Mouse (Mus musculus) ES-Bruce4 (cell line): ENCODE measurements around the gene Prkn. TPM values are rescaled to one million over a fixed set of nuclear protein-coding genes. Genes with fewer than 3 reads are reported as not detected.

ENCODE experiments used
- H3K27ac ChIP-seq: 2 replicates; pipeline ENCODE4 v1.5.1; 2012; ENCODE audit warnings: low read length, inconsistent platforms; ENCODE audit not compliant: insufficient read depth
- H3K27me3 ChIP-seq: 2 replicates; pipeline ENCODE4 v1.6.1; 2012; ENCODE audit warnings: mild to moderate bottlenecking, low read length, inconsistent platforms; ENCODE audit not compliant: control insufficient read depth, poor library complexity, insufficient read depth, severe bottlenecking
- H3K36me3 ChIP-seq: 2 replicates; pipeline ENCODE4 v1.6.1; 2012; ENCODE audit warnings: inconsistent platforms, mild to moderate bottlenecking, low read length, moderate library complexity; ENCODE audit not compliant: control insufficient read depth, poor library complexity, insufficient read depth, severe bottlenecking
- H3K4me1 ChIP-seq: one replicate; pipeline ENCODE4 v1.8.1; 2011; ENCODE audit warnings: low read length; ENCODE audit not compliant: control insufficient read depth, insufficient read depth
- H3K4me3 ChIP-seq: 2 replicates; pipeline ENCODE4 v1.5.1; 2011; ENCODE audit warnings: low read depth, mild to moderate bottlenecking, low read length
- H3K9ac ChIP-seq: 2 replicates; pipeline ENCODE4 v1.6.1; 2012; ENCODE audit warnings: low read depth, mild to moderate bottlenecking, inconsistent platforms; ENCODE audit not compliant: poor library complexity, severe bottlenecking
- H3K9me3 ChIP-seq: replicated peaks from 2 replicates; pipeline ENCODE4 v1.6.1; 2012; ENCODE audit warnings: mild to moderate bottlenecking, low read length, inconsistent platforms; ENCODE audit not compliant: control insufficient read depth, poor library complexity, insufficient read depth, severe bottlenecking
- CTCF ChIP-seq: IDR thresholded peaks from one replicate; pipeline ENCODE4 v1.8.1; 2011; ENCODE audit warnings: low read depth, low read length
- EP300 ChIP-seq: IDR thresholded peaks from 2 replicates; pipeline ENCODE4 v1.6.1; 2011; ENCODE audit warnings: low read depth, low read length; ENCODE audit not compliant: insufficient read depth
- POLR2A ChIP-seq: IDR thresholded peaks from one replicate; pipeline ENCODE4 v1.8.1; 2011; ENCODE audit warnings: low read length; ENCODE audit not compliant: insufficient read depth
- polyA plus RNA-seq: library from polyadenylated mRNA; stranded (reverse); fragments of >200 nt; gene quantifications from 2 replicates; pipeline ENCODE4 v1.2.4, GENCODE M21; 2011; ENCODE audit warnings: low read depth; ENCODE audit not compliant: missing spikeins, insufficient read depth, insufficient read length

Gene Prkn
- polyA plus RNA-seq, 1 experiment: 1.5 TPM

DNA sequence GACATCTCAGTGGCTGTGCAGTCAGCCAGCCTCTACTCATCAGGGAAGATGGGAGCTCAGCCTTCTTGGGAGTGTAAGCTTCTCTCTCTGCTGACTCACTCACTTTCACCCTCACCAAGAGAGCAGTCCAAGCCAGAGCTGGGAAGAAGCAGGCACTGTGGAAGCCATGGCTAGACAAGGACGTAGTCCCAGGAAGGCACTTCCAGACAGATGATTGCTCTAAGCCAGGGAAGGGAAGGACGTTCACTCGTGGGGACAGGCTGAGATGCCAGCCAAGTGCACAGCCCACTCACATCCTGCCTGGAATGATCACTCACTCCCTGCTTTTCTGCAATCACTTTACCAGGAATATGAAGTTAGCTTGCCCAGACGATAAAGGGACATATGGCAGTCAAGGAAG lies 430.0 kb downstream of the Prkn start:
- H3K36me3 ChIP-seq: no peaks in the 10 kb centered on the region
- no peaks in the 10 kb centered on the region for H3K4me1 ChIP-seq
- H3K9ac ChIP-seq: no peak overlapping the region
- H3K27ac ChIP-seq: no peak overlapping the region
- TF ChIP-seq POLR2A: no peak
- no peak for TF ChIP-seq CTCF
- TF ChIP-seq EP300: no peak
- no peaks in the 10 kb centered on the region for H3K9me3 ChIP-seq
- no peaks in the 10 kb centered on the region for H3K27me3 ChIP-seq
- no peak overlapping the region for H3K4me3 ChIP-seq

DNA sequence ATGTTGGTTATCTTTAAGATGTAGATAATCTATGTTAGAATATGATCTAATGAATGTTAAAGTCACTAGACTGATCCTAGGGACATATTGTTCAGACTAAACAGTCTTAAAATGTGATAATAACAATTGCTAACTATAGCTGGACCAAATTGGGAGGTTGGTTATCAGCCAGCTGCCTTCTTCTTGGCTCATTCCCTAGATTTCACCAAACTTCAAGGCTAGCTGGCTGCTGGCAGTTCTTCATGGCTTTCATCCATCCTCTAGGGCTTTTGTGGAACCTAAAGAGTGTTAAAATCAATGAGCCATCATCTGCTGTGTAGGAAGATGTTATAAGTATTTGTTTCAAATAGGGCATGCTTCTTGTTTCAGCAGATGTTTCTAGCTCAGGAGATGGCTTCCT lies 431.7 kb downstream of the Prkn start:
- Histone ChIP-seq H3K4me3 (no peak overlapping the region), H3K27ac (no peak overlapping the region), H3K36me3 (no peaks in the 10 kb centered on the region), H3K9ac (no peak overlapping the region), H3K4me1 (no peaks in the 10 kb centered on the region), H3K27me3 (no peaks in the 10 kb centered on the region), H3K9me3 (no peaks in the 10 kb centered on the region)
- TF ChIP-seq POLR2A: no peak

DNA sequence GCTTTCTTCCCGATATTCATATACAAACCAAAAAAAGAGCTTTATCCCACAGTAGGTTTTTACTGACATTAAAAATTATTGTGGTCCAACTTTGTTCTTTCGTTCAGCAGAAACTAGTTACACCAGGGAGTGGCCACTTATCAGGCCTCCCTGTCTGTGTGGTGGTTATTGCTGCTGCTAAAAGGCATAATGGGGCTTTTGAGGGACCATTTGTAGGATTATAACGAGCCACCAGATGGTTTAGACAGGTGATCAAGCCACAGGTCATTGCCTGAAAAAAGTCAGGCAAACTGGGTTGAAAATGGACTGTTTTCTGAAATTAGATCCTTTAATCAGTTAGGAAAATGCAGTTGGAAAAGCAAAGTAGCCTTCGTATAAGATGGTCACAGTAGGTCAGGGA lies 444.1 kb downstream of the Prkn start:
- Histone ChIP-seq H3K9ac (no peak overlapping the region), H3K4me1 (no peaks in the 10 kb centered on the region), H3K36me3 (no peaks in the 10 kb centered on the region), H3K27ac (no peak overlapping the region), H3K9me3 (peaks cover 3% of the 10 kb centered on the region; the same call in 1 of the 2 replicates), H3K27me3 (no peaks in the 10 kb centered on the region; the same call in 1 of the 2 replicates), H3K4me3 (no peak overlapping the region)
- TF ChIP-seq POLR2A (no peak), CTCF (no peak), EP300 (no peak)

DNA sequence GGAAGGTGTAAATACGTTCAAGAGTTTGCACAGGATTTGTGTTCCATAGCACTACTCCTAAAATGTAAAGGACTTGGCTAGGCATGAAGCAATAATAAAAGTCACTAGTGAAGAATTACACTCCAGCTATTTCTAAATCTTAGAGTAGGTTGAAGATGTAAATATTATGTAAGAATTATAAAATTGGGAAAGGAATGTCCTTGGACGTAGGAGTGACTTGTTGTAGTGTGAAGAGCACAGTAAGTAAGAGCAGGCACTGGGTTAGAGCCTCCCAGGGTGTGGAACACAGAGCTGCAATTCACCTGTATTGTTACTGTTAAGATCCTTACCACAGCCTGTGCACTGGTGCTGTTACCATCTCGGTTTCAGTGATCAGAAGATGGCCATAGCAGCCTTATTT lies 450.0 kb downstream of the Prkn start:
- Histone ChIP-seq H3K27me3 (no peaks in the 10 kb centered on the region), H3K36me3 (no peaks in the 10 kb centered on the region), H3K27ac (no peak overlapping the region), H3K4me1 (no peaks in the 10 kb centered on the region), H3K4me3 (no peak overlapping the region), H3K9me3 (peaks cover 3% of the 10 kb centered on the region; the same call in 1 of the 2 replicates), H3K9ac (no peak overlapping the region)
- no peak for TF ChIP-seq CTCF
- no peak for TF ChIP-seq POLR2A
- no peak for TF ChIP-seq EP300

DNA sequence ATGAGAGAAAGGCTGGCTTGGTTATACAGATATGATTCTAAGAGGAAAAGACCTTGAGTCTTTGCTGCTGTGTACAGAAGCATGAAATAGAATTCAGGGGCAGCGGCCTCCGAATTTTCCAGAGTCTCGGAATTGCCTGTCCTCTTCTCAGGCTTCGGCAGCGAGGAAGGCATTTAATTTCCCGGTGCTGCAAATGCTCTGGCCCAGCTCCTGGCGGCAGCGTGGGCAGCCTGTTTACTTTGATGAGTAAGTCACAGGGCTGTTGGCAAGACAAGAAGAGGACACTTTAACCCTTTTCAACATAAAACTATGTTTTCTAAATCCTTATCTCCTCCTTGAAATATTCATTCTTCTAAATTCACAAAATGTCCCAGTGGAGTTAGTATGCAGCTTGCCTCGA lies 462.9 kb downstream of the Prkn start:
- Histone ChIP-seq H3K36me3 (no peaks in the 10 kb centered on the region), H3K4me1 (no peaks in the 10 kb centered on the region), H3K27me3 (no peaks in the 10 kb centered on the region), H3K4me3 (no peak overlapping the region), H3K9ac (no peak overlapping the region), H3K27ac (no peak overlapping the region), H3K9me3 (no peaks in the 10 kb centered on the region)
- TF ChIP-seq CTCF (no peak), EP300 (no peak), POLR2A (no peak)

DNA sequence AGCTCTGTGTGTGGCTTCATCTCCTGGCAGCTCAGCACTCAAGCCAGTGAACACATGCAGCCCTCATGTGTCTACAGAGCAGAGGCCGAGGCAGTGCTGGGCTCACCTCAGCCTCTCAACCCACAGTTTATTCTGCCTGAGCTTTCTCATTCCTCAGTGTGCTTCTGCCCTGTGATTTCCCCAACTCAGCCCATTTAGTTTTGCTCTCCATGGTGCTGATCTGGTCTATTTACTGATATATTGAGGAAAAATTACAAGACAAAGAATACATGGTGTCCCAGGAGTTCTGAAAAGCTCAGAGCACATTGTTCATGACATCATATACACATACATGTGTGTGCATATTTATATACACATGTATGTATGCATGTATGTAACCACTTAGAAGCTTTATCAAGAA lies 469.7 kb downstream of the Prkn start:
- no peaks in the 10 kb centered on the region for H3K36me3 ChIP-seq
- H3K4me1 ChIP-seq: no peaks in the 10 kb centered on the region
- no peak overlapping the region for H3K27ac ChIP-seq
- TF ChIP-seq CTCF: no peak
- no peak for TF ChIP-seq EP300
- TF ChIP-seq POLR2A: no peak
- H3K9me3 ChIP-seq: no peaks in the 10 kb centered on the region
- no peak overlapping the region for H3K4me3 ChIP-seq
- no peaks in the 10 kb centered on the region for H3K27me3 ChIP-seq
- no peak overlapping the region for H3K9ac ChIP-seq

DNA sequence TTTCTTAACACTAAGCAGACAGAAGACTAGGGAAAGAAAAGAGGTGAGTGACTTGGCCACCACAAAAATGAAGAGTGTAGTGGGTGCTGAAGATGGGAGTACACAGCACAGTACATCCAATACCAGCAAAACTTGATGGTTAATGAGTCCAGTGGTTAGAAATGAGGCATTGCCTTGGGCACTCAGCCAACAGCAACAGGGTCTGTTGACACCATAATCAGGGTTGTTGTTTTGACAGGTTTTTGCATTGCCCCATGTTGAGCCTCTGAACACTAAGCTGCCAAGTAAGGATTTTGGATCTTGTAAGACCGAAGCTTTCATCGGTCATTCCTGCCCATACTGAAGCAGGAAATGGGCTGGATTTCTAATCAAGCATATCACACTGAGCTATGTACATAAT lies 474.0 kb downstream of the Prkn start:
- Histone ChIP-seq H3K4me3 (no peak overlapping the region), H3K9me3 (no peaks in the 10 kb centered on the region), H3K9ac (no peak overlapping the region), H3K27ac (no peak overlapping the region), H3K36me3 (no peaks in the 10 kb centered on the region), H3K4me1 (no peaks in the 10 kb centered on the region), H3K27me3 (no peaks in the 10 kb centered on the region)
- no peak for TF ChIP-seq CTCF
- no peak for TF ChIP-seq POLR2A
- TF ChIP-seq EP300: no peak
